Mouse (Mus musculus) cerebellum, postnatal 4 days (tissue): ENCODE results near the gene Kif12.
A peak's percentile ranks its signal among the peaks of the same experiment; 100 is the strongest.

Source experiments
- DNase-seq, 2 experiments: peaks; one replicate each; pipeline ENCODE4 v3.0.0; 2022; ENCODE audit warnings: low spot score in 2 of 2, mixed read lengths in 1 of 2

The Kif12 gene

DNA sequence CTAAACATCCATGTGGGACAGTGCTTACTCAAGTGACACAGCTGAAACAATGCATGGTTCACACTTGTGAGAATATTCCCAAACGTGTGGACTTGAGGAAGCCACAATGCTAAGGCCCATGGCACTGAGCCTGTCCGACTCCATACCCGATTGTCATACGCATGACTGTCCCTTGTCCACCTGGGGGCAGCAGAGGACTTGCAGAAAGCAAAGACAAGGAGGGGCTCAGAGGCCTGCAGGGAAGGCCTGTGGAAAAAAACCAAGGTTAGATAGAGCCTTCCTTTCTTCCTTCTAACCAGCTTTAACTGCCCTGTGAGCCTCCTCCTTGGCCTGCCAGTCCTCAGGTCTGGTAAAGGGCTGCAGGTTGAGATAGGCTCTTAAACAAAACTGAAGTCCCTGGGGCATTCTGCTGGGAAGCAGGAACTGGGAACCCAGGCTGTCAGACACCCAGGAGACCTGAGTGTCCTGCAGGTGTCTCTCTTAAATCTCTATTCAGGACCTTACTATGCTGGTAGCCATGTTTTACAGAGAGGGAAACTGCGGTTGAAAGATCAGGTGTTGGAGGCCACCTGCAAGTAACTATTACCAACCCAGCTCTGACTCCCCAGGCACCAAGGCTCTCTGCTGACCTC, 12.9 kb downstream of the Kif12 start:
- DNase-seq: peak; percentile 73 to 87

GRCm38 (mm10) chr4:63158192-63158591, 13.7 kb downstream of the Kif12 start:
- no peak for DNase-seq

DNA sequence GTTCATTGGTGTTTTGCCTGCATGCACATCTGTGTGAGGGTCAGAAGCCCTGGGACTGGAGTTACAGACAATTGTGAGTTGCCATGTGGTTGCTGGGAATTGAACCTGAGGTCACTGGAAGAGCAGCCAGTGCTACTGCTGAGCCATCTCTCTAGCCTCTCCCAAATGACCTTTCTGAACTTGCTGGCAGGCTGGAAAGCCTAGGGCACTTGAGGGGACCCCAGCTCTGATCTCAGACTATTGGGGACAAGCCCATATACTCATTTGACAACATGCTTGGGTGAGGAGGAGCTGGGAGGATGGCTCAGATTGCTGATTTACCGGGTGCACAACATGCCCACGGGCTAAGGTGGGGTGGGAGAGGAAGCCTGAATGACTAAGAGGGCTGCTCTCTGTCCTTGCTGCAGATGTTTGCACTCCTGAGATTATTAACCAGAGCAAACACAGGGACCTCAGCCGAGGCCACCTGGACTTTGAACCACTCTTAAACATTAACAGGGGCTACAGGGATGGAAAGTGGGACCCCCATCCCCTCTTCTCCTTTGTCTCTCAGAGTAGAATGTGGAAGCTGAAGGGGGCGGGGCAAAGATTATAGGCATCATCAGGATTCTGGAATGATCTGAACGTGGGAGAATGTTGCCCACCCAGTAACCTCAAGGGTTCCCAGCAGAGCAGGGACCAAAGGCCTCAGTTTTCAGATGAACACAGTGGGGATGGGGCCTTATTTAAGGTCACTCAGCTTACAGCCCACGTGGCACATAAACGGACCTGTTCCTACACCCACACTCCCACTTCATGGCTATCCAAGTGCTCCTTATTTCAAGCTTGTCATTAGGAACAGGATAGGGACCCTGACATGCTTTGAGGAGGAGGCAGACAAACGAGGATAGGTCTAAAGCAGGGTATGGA, 15.0 kb downstream of the Kif12 start:
- no peak for DNase-seq

DNA sequence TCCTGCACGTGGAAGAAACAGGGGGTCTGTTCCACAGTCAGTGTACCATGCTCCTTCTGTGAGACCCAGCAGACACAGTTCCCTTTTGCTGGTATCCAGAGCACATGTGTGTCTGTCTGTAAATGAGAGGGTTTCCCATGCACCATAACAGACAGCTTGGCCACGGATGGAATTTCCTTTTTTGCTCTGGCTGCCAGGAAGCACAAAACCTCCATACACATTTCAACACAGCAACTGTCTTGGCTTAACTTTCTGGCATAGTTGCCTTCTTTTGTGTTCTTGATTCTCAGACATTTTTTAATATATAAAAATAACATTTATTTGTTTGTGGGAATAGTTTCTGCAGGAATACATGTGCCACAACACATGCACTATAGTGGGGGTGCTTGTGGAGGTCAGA, 16.3 kb downstream of the Kif12 start:
- no peak for DNase-seq

GRCm38 (mm10) chr4:63154699-63155098, 17.2 kb downstream of the Kif12 start, which contains the start of gene Ambp:
Gene Ambp (minus strand): TSS chr4:63154799.
- DNase-seq: no peak

DNA sequence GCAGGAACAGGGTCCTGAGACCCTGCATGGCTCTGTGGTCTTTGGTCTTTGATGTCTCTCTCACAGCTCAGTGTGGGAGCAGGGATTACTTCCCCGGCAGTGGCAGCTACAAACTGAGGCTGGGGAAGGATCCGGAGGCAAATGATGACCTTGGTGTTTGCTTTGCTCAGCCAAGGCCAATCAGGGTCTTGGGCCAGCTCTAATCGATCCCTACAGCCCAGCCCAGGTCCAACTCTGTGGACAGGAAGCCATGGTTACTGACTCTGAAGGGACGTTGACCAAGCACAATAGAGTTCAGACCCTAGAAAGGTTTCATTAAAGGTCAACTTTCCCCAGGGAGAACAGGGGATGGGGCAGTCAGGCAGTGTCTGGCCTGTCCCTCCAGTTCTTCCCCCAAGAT, 17.9 kb downstream of the Kif12 start:
- DNase-seq: no peak

GRCm38 (mm10) chr4:63151127-63151526, 20.8 kb downstream of the Kif12 start:
- DNase-seq: no peak

DNA sequence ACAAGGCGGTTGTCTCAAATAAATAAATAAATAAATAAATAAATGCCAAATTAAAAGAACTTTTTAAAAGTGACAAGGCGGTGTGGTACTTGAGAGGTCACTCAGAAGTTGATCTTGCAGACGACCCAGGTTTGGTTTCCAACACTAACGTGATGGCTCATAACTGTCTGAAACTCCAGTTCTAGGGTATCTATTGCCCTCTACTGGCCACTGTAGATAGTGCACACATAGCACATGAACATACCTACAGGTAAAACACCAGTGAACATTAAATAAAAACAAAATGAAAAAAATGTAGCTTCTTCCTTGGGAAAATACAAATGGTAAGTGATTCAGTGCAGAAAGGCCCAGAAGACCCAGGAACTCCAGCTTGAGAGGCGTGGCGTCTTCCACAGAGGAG, 24.7 kb downstream of the Kif12 start:
- DNase-seq: no peak

DNA sequence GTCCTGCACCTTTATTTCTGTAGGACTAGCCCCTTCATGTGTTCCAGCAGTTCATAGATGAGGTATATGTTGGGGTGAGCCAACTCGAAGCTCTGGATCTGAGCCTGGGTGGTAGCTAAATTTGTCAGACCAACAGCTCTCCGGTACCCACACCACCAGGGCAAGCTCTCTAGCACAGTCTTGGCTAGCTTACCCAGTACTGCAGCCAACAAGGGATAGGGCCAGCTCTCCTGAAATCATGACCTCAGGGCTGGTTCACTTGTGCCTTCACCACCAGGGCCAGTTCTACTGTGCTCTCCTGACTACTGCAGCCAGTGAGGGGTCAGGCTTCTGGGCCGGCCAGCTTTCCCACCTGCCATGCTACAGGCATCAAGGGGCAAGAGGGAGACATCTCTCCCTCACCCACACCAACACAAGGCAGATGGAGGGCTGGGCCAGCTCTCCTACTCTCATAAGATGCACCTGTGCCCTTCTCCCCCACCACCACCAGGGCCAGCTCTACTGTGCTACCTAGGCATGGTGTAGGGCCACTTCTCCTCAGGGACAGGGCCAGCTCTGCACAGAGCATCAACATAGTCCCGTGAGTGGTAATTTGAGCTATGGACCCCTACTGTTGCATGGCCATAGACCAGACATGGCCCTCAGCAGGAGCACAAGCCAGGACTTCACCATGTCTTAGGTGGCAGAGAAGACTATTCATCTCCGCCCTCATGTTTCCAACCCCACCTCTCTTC, 41.9 kb downstream of the Kif12 start:
- DNase-seq: no peak

- DNase-seq: no peak
These were observed 47.0 kb downstream of the Kif12 start for GRCm38 (mm10) chr4:63124861-63125466.

GRCm38 (mm10) chr4:63118639-63119437, 53.1 kb downstream of the Kif12 start:
- DNase-seq: peak; percentile 78 to 88
